Mouse (Mus musculus) neural tube, embryonic 13.5 days (tissue): ENCODE data around the gene Kif1bp. TPM values are rescaled to one million over a fixed set of nuclear protein-coding genes. Genes with fewer than 3 reads are reported as not detected.
"Not testable (repeated sequence)": the region's sequence is repeated elsewhere in the genome, so short reads cannot be mapped to it uniquely, and the experiment has no call there.

Experiments used
- ATAC-seq: fragments of 200-750 bp; cut with Nextera tagmentation; 2 replicates; pipeline ENCODE4 v1.8.0; 2017; ENCODE audit warnings: low read depth, mild to moderate bottlenecking, moderate TSS enrichment, moderate library complexity
- H3K27ac ChIP-seq: fragments of 300-500 bp; sonication (generic); replicated peaks from 2 replicates; pipeline ENCODE4 v1.5.1; 2015; ENCODE audit warnings: moderate library complexity, mild to moderate bottlenecking, inconsistent platforms
- H3K27me3 ChIP-seq: fragments of 300-500 bp; sonication (generic); 2 replicates; pipeline ENCODE4 v1.6.1; 2015; ENCODE audit warnings: mild to moderate bottlenecking, inconsistent platforms
- H3K36me3 ChIP-seq: fragments of 300-500 bp; sonication (generic); 2 replicates; pipeline ENCODE4 v1.6.1; 2015; ENCODE audit warnings: mild to moderate bottlenecking, inconsistent platforms
- H3K4me1 ChIP-seq: fragments of 300-500 bp; sonication (generic); replicated peaks from 2 replicates; pipeline ENCODE4 v1.6.1; 2015; ENCODE audit warnings: inconsistent platforms
- H3K4me2 ChIP-seq: fragments of 300-500 bp; sonication (generic); 2 replicates; pipeline ENCODE4 v1.6.1; 2015; ENCODE audit warnings: inconsistent platforms, mild to moderate bottlenecking, moderate library complexity
- H3K4me3 ChIP-seq: fragments of 300-500 bp; sonication (generic); 2 replicates; pipeline ENCODE4 v1.5.1; 2015; ENCODE audit warnings: mild to moderate bottlenecking, inconsistent platforms
- H3K9ac ChIP-seq: fragments of 300-500 bp; sonication (generic); 2 replicates; pipeline ENCODE4 v1.6.1; 2015; ENCODE audit warnings: moderate library complexity, mild to moderate bottlenecking, inconsistent platforms
- H3K9me3 ChIP-seq: fragments of 300-500 bp; sonication (generic); 2 replicates; pipeline ENCODE4 v1.6.1; 2016; ENCODE audit warnings: inconsistent platforms
- WGBS: fragments of 180-500 bp; shearing (Covaris S2); methylation state at CpG from one replicate; pipeline ENCODE4 v1.1.7; 2015; 5-methylcytosine and 5-hydroxymethylcytosine counted together
- polyA plus RNA-seq: library from polyadenylated mRNA; unstranded; fragments of >200 nt; fragmentation: Nextera tagmentation; extraction: Ambion mirVana; gene quantifications from 2 replicates; pipeline ENCODE4 v1.2.1, GENCODE M21; 2015

Kif1bp gene
- polyA plus RNA-seq, 1 experiment from 2014 or later: 73.1 TPM

GRCm38 (mm10) chr10:62505224-62505983, 72.9 kb downstream of the Kif1bp start:
- Histone ChIP-seq H3K36me3 (no peaks in the 10 kb centered on the region), H3K9ac (no peak overlapping the region), H3K4me1 (0 out of 2 replicates have a peak, but pooled peaks cover 6% of the 10 kb centered on the region), H3K27me3 (peaks cover 21% of the 10 kb centered on the region), H3K4me3 (no peak overlapping the region), H3K4me2 (no peak overlapping the region), H3K9me3 (no peaks in the 10 kb centered on the region), H3K27ac (no peak overlapping the region)
- 83% methylated on average over 9 of the region's 9 CpGs for WGBS
- no peak for ATAC-seq

DNA sequence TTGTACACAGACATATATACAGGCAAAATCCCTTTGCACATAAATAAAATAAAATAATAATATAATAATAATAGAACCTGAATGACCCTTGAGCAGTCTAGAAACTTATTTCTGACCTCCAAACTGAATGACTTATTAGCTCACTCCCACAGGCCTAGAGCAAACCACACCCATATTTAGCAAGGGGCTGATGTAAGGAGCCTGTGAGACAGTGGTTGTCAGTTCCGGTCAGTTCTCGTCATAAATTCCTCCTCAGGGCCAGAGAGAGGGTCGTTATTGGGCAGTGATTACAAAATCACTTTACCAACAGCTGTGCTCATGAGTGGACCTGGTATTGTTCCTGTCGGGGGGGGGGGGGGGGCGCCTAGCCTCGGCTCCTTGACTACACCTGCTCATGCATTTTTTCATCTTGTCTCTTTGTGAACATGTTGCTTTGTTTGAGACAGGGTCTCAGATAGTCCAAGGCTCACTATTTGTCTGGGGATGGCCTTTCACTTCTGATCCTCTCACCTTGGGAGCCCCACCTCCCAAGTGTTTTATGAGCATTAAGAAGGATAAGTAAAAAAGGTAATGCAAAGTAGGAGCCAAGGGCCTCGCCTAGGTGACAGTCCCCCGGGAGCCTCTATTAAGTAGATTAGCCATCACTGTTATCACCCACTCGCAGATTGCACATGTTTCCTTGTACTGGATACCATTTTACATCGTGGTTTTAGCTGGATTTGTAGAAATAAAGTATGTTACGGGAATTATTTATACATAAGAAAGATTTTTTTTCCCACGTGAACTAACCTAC, 74.2 kb downstream of the Kif1bp start:
- Histone ChIP-seq H3K27ac (no peak overlapping the region), H3K4me1 (0 out of 2 replicates have a peak, but pooled peaks cover 6% of the 10 kb centered on the region), H3K4me2 (no peak overlapping the region), H3K36me3 (no peaks in the 10 kb centered on the region), H3K27me3 (peaks cover 15% of the 10 kb centered on the region), H3K4me3 (no peak overlapping the region), H3K9me3 (no peaks in the 10 kb centered on the region), H3K9ac (no peak overlapping the region)
- 67% methylated on average over 12 of the region's 12 CpGs for WGBS
- no peak for ATAC-seq

- Histone ChIP-seq H3K9ac (no peak overlapping the region), H3K4me3 (no peak overlapping the region), H3K9me3 (no peaks in the 10 kb centered on the region), H3K4me2 (no peak overlapping the region), H3K27me3 (peaks cover 14% of the 10 kb centered on the region), H3K36me3 (no peaks in the 10 kb centered on the region), H3K27ac (no peak overlapping the region), H3K4me1 (0 out of 2 replicates have a peak, but pooled peaks cover 4% of the 10 kb centered on the region)
- ATAC-seq: no peak
- 81% methylated on average over 4 of the region's 4 CpGs for WGBS
Measured at GRCm38 (mm10) chr10:62503353-62503752, 74.9 kb downstream of the Kif1bp start.

DNA sequence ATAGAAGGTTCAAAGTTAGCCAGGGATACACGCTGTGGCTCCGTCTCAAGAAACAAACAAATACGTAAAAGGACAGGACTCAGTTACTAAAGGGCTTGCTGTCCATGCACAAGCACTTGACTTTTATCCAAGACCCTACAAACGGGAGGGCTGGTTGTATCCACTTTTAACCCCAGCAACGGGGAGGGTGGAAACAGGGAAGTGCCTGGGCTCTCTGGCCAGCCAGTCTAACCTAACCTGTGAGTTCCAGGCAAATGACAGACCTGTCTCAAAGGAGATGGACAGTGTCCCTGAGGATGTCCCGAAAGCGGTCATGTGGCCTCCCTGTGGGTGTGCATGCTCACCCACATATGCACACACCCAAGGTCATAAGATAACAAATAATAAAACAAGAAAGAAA, 76.3 kb downstream of the Kif1bp start:
- peaks cover 2% of the 10 kb centered on the region; the same call in 1 of the 2 replicates for H3K27me3 ChIP-seq
- no peaks in the 10 kb centered on the region for H3K4me1 ChIP-seq
- no peaks in the 10 kb centered on the region for H3K9me3 ChIP-seq
- no peak overlapping the region for H3K4me2 ChIP-seq
- no peak for ATAC-seq
- 78% methylated on average over 7 of the region's 7 CpGs for WGBS
- H3K27ac ChIP-seq: no peak overlapping the region
- no peak overlapping the region for H3K9ac ChIP-seq
- H3K36me3 ChIP-seq: no peaks in the 10 kb centered on the region
- H3K4me3 ChIP-seq: no peak overlapping the region

GRCm38 (mm10) chr10:62500916-62501615, 77.2 kb downstream of the Kif1bp start:
- Histone ChIP-seq H3K27me3 (no peaks in the 10 kb centered on the region), H3K4me2 (no peak overlapping the region), H3K4me1 (no peaks in the 10 kb centered on the region), H3K27ac (no peak overlapping the region), H3K36me3 (no peaks in the 10 kb centered on the region), H3K9ac (no peak overlapping the region), H3K4me3 (no peak overlapping the region), H3K9me3 (no peaks in the 10 kb centered on the region)
- no peak for ATAC-seq
- 91% methylated on average over 9 of the region's 9 CpGs for WGBS

DNA sequence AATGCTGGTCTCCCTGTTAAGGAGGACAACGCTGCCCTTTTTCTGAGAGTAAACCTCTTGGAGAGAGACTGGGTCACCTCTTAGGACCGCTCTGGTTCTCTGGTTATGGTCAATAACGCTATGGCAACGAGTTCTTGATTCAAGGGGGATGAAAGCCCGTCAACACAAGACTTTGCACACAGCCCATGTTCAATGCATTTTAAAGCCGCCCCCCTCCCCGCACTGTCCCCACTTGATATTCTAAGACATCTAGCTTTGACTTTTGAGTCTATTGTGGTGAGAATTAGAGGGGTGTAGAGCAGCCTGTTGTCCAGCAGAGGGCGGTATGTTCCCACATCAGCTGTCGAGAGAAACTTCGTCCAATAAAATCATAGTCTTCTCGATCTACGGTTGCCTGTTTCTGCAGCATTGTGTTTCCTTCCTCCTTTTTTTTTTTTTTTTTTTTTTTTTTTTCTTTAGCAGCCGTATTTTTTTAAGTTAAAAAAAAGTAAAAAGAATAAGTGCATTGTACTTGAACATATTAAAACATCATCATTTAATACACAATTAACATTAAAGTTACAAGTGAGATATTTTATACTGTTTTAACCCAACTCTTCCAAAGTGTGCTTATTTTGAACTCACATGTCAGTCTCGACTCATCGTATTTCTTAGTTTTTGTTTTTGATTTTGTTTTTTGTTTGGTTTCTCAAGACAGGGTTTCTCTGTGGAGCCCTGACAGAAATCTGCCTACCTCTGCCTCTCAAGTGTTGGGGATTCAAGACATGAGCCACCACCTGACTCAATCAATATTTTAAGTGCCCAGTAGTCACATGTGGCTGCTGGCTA, 78.0 kb downstream of the Kif1bp start:
- H3K36me3 ChIP-seq: no peaks in the 10 kb centered on the region
- no peak overlapping the region for H3K27ac ChIP-seq
- H3K4me3 ChIP-seq: no peak overlapping the region
- 26% methylated on average over 15 of the region's 15 CpGs for WGBS
- H3K27me3 ChIP-seq: no peaks in the 10 kb centered on the region
- H3K9me3 ChIP-seq: no peaks in the 10 kb centered on the region
- peak; percentile 77; the same call in 1 of the 2 replicates for ATAC-seq
- H3K4me1 ChIP-seq: no peaks in the 10 kb centered on the region
- H3K4me2 ChIP-seq: peak overlapping the region; percentile 37; the same call in 1 of the 2 replicates
- no peak overlapping the region for H3K9ac ChIP-seq

GRCm38 (mm10) chr10:62491681-62492080, 86.6 kb downstream of the Kif1bp start:
- not testable (repeated sequence) for ATAC-seq, H3K27ac ChIP-seq, H3K4me2 ChIP-seq, H3K9me3 ChIP-seq, H3K27me3 ChIP-seq, H3K36me3 ChIP-seq, H3K4me3 ChIP-seq, H3K4me1 ChIP-seq, H3K9ac ChIP-seq
- 85% methylated on average over 3 of the region's 3 CpGs for WGBS

Other genes with a start within 250 kb of the Kif1bp start
- 96.0 and 103 TPM in 2 replicates for gene Hk1, start 198.5 kb downstream of the Kif1bp start, polyA plus RNA-seq
- 0.43 and 0.45 TPM in 2 replicates for gene Hkdc1, start 156.0 kb downstream of the Kif1bp start, polyA plus RNA-seq
- 1.6 and 1.8 TPM in 2 replicates for gene 4930507D05Rik, start 129.0 kb downstream of the Kif1bp start, polyA plus RNA-seq
- 20.5 and 21.6 TPM in 2 replicates for gene Supv3l1, start 128.7 kb downstream of the Kif1bp start, polyA plus RNA-seq
- gene Vps26a, start 91.7 kb downstream of the Kif1bp start, polyA plus RNA-seq: 67.0 and 69.0 TPM in 2 replicates
- gene Srgn, start 51.0 kb downstream of the Kif1bp start, polyA plus RNA-seq: 8.3 TPM in 2 replicates
- gene Ddx21, start 23.8 kb upstream of the Kif1bp start, polyA plus RNA-seq: 14.9 and 17.1 TPM in 2 replicates
- 88.3 and 96.9 TPM in 2 replicates for gene Ddx50, start 72.8 kb upstream of the Kif1bp start, polyA plus RNA-seq
- gene Stox1, start 147.7 kb upstream of the Kif1bp start, polyA plus RNA-seq: 2.2 and 3.3 TPM in 2 replicates
- 102 and 116 TPM in 2 replicates for gene Ccar1, start 213.8 kb upstream of the Kif1bp start, polyA plus RNA-seq